Mouse (Mus musculus): ENCODE measurements around the gene App.

DNA sequence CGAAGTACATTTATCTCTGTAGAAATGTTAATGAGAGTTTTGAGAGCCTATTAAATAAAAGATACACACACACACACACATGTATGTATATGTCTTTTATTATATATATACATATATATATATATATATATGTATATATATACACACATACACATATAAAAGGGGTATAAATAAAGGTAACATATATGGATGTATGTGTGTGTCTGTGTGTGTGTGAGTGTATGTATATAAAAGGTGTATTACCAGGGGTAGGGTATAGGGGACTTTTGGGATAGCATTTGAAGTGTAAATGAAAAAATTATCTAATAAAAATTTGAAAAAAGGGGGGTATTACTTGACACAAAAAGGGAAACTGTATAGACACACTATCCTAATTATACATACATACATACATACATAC lies 217.7 kb downstream of the App start:
- TF ChIP-seq CTCF (IDR thresholded peaks at IDR 0.05; ENCODE audit: low read depth, low read length) (no peak), POLR2A (IDR thresholded peaks at IDR 0.05; ENCODE audit: extremely low read depth, insufficient read depth, low read length) (no peak)

Measured in liver, adult 2 months (tissue).